Mouse (Mus musculus) gastrocnemius, postnatal 10 days (tissue): ENCODE results near the gene Tec. TPM values are rescaled to one million over a fixed set of nuclear protein-coding genes. Genes with fewer than 3 reads are reported as not detected.
A peak's percentile ranks its signal among the peaks of the same experiment; 100 is the strongest.

Source experiments
- DNase-seq: peaks from one replicate; pipeline ENCODE4 v3.0.0; 2021; ENCODE audit warnings: mixed read lengths
- long read RNA-seq, 2 experiments: library from polyadenylated mRNA; stranded (forward); transcript quantifications; one replicate each; pipeline ENCODE4 v2.0.0; 2021
- total RNA-seq, 2 experiments: library from RNA; stranded (reverse); gene quantifications; 2 replicates each; pipeline ENCODE4 v1.2.3; 2021

Tec gene
- total RNA-seq: 1 to 10 TPM; 2.3 to 4.3 TPM
- long read RNA-seq, experiment 1, partial matches to known transcripts: 2 of 5 reads
- long read RNA-seq, experiment 1, other reads (novel, unspliced or antisense): 3 of 5 reads
- long read RNA-seq, experiment 2, partial matches to known transcripts: 0 of 4 reads
- long read RNA-seq, experiment 2, other reads (novel, unspliced or antisense): 3 of 4 reads

DNA sequence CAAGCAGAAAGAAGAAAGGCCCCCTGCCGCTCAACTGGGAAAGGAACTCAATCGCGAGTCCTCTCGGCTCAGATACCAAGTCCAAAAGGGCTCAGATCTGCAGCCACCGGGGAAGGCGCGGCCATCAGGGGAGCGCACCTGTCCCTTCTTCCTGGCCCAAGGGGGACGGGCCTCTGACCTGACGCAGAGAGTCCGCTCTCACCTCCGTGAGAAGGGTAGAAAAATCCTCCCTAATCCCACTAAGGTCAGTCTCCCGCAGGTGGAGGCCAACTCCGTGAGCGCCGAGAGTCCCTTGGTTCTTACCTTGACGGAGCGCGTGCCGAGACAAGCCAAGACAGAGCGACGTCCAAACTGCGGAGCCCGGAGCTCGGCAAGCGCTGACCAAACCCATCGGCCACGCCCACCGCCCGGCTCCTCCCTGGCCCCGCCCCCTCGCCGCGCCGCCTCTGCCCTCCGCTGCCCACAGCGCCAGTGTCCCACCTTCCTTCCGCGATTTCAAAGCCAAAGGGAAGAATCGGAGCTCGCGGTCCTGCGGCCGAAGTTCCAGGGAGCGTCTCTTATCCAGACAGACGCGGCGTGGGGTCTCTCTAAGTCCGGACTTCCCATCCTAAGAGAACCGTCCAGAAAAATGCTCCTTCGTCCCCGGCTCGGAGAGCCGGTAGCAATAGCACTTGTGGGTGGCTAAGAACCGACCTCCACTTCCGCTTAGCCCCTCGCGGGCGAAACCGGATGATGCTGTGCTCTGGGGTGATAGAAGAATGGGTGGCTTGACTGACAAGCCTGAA lies at the start of gene Tec:
Tec (minus strand) TSS at position 393 of the 785 bp plus-strand sequence.
- DNase-seq: peak; percentile 93

DNA sequence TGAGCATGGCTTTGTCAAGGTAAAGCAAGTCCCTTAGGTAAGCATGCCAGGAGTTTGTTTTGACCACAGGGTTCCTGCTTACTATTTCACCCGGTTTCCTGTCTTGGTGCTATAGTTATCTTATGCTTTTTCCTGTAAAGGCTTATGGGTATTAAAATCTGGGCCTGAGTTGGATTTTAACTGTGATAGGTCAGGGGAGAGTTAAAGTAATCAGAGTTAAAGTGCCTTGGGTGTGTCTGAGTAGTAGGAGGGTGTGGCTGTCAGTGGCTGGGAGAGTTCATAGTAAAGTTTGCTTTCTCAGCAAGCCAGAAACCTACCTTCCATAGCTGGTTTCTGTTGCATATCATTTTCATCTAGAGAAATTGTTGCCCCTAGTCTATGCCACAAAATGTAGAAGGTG lies 48.6 kb upstream of the Tec start:
- DNase-seq: no peak

DNA sequence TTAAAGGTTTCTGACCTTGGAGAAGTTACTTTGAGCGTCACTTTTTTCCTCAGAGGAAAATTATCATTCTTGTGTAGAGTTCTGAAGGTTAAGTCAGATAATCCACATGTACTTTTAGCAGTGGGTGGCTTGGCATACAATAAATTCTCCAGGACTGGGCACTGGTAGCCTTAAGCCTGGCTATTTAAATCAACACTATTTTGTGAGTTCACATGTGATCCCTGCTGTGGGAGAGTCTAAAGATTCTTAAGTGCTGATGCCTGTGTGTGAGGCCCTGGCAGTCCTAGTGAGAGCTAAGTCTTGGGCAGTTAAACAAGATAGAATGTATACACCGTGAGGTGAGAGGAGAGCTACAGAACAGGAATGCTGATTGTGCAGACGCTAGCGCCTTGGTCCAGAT lies 47.8 kb upstream of the Tec start:
- no peak for DNase-seq

DNA sequence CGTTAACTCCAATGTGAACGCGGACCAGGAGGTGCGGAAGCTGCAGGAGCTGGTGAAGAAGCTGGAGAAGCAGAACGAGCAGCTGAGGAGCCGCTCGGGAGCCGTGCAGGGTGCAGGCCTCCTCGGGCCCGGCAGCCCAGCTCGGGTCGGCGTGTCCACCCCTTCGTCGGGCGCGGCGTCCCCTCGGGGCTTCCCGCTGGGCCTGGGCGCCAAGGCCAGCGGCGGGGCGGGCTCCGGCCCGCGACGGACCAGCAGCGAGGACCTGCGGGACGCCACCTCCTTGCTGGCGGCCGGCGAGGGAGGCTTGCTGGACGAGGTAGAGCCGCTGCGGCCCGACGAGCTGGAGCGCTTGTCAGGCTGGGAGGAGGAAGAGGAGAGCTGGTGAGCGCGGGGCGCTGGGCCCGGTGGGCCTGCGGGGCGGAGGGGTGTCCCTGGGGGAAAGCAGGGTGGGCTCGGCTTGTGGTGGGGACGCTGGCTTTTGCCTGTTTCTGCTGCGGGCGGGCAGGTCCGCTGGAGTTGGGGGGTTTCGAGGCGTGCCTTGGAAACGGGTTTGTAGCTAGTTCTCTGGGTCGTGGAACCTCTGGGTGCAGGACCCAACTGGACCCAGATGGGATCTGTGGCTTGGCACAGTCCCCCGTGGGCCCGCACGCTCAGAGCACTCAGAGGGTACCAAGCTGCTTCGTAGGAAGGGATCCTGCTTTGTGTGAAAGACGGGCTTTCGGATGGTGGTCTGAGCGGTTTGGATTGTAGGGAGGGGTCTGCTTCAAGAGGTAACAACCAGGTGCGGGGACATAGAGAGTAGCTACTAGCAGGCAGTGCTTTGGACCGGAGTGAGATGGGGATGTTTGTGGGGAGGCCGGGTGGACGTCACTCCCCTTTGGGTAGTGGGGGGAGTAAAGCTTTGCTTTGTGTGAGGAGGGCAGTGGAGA lies 46.6 kb upstream of the Tec start:
- DNase-seq: peak; percentile 67

DNA sequence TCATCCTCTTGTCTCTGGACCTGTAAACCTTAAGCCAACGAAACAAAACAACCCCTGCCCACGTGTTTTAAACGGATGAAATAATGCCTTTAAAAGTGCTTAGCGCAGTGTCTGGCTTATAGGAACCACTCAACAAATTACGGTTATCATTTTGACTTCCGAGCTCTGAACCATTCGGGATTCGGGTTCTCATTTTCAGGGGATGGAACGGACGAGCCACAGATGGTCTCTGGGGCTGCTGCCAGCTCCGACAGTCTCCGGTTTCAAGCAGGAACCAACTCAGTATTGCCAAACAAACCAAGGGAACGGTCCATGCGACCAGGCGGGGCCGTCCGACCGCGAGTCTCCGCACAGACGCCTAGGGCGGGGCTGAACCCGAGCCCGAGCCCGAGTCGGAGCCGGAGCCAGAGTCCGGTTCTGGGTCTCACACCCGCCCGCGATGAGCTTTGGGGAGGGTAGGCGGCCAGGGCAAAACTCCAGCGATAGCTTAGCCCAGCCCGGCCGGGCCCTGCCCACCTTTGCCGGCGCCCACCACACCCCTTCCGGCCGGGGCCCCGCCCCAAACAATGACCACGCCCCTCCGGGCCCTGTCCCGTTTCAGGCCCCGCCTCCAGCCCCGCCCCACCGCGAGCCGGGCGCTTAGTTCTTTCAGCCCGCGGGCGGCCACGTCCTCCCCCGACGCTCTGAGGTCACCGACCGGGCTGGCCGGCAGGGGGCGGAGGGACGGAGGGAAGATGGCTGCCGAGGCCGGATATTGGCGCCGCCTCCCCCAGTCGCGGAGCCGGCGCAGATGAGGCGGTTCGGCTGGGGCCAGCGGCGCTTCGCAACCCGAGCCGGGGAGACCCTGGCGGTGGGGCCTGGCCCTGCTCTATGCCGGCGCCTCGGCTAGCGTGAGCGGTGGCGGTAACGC lies 45.6 kb upstream of the Tec start, which contains the start of gene Slain2:
Slain2 (plus strand) TSS at position 657 of the 910 bp plus-strand sequence.
- DNase-seq: peak; percentile 100

DNA sequence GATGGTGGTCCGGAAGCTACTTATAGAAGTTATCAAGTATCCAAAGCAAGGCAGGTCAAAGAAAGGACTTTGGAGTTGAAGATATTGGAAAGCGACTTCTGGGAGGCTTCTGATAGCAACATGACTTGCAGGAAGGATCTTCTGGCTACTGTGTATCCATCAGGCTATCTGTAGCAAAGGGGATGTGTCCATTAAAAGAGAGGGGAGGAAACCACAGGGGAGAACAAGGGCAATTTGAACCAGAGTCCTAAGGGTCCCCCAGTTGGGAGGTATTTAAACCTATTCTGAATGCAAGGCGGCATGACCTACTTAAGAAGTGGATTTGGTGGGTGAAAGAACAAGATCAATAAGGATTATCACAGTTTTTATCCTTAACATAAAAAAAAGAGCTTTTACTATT lies 43.0 kb upstream of the Tec start:
- no peak for DNase-seq

DNA sequence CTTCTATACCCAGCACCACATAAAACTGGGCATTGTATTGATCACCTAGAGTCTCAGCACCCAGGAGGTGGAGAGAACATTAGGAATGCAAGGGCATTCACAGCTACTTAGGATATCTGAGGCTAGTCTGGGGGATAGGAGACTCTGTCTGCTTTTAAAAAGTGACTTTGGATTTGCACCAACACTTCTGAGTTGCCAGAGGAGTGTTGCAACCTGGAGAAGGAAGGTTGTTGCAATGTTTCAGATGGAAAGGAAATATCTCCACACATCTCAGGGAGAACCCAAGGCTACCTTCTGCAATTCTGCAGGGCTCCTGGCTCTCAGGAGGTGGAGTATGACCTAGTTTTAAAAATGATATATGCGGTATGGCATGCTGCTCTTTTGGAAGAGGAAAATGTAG lies 42.1 kb upstream of the Tec start:
- DNase-seq: no peak

DNA sequence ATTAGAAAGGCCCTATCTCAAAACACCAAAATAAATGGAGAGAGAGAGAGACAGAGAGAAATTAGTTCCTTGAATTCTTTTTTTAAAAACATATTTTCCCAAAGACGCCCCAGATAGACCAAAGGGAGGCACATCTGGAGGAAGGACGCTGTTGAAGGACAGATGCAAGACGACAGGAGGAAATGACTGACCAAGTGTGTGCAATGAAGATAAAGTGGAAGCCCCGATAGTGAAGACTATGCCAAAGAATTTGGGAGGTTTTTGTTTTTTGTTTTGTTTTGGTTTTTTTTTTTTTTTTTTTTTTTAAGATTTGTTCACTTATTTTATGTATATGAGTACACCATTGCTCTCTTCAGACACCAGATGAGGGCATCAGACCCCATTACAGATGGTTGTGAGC lies 41.1 kb upstream of the Tec start:
- DNase-seq: no peak

DNA sequence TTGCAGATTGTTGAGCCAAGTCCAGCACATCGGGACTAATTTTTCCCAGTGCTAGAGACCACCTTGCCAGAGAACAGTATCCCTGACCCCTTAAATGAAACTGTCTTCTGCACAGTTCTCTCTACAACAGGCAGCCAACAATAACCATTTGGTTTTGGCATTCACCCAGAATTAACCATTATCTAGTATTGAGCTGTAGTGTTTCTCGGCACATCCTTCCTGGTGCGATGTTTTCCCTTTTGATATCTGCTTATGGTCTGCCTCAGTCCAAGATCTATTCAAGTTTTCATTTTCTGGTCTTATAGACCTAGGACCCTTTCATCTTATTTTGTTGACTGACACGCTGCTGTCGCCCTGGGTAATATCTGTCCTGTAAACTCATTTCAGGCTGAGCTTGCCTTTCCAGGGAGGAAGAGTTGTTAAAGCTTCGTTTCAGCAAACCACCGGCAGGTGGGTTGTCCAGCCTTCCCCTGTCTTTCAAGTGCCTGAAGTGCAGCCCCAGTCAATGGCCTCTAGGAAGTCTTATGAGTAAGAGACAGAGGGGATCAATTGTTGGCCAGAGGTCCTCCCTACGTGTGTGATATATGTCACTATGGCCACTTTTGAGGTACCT lies 40.1 kb upstream of the Tec start:
- no peak for DNase-seq

DNA sequence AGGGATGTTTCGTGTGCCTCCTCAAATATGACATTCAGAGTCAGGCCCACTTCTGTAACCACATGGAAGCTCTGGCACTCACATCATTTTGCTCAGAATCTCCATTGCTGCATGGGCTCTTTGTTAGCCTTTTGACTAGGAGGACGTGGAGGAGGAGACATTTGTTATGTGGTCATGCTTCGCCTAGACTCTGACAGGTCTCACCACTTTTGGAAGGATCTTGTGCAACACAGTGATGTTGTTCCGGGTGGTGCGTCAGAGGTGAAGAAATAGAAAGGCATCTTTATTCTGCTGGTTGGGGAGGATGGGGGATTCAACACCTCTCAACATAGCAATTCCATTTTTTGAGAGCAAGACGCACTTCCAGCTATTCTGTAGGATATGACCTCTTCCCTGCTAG lies 39.1 kb upstream of the Tec start:
- DNase-seq: no peak

DNA sequence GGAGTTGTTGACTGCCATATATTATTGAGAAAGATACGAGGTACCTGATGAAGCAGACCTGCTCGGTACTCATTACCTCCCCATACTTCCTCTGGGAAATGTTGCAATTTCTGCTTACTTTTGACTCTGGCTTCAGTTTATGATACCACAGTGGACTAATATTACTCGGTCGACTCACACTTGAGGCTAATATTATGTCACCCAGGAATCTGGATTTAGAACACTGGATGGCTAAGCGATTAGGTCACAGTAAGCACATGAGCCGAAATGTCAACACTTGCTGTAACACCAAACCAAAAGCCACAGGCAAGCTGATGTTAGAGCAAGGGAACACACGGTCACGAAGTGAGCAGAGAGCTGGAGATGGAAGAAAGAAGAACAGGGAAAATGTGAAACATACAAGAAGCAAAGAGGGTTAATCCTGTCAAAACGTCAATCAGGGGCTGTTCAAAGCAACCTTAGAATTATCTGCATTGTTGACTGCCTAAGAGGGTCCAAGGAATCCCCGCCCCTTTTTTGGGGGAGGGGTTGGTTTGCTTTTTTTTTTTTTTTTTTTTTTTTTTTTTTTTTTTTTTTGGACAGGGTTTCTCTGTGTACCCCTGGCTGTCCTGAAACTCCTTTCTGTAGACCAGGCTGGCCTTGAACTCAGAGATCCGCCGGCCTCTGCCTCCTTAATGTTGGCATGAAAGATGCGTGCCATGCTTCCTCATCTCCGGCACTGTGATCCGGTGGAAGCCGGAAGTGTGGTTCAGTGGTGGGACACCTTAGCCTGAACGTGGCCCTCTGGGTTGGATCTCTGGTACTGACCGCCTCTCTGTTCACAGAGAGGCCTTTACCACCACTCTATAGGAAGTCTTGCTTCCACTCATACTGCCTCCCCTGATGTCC lies 36.9 kb upstream of the Tec start:
- no peak for DNase-seq

DNA sequence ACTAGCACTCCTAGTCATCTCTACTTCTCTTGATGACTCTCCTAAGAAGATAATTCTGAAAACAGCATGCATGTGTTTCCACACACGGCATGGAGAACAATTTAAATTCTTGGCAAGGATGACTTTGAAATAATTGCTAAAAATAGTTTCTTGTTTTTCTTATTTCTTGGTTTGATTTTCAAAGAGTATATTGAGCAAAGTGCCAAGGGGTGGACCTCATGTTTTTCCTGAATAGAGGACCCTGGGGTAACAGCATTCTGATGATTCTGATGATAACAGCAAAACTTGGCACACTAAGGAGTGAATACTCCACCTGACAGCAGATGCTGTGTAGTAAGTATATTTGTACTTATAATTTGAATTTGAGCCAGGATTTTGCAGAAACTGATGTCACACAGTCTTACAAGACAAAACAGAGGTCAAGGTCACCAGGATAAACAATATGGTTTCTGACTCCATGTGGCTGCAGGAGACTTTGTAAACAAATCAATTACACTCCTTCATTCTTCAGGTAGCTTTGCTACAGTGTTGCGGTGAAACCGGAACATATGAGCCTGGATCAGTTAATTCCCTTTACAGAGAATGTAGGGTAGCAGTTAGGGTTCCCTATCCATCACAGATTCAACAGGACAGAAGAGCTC lies 34.7 kb upstream of the Tec start:
- no peak for DNase-seq

DNA sequence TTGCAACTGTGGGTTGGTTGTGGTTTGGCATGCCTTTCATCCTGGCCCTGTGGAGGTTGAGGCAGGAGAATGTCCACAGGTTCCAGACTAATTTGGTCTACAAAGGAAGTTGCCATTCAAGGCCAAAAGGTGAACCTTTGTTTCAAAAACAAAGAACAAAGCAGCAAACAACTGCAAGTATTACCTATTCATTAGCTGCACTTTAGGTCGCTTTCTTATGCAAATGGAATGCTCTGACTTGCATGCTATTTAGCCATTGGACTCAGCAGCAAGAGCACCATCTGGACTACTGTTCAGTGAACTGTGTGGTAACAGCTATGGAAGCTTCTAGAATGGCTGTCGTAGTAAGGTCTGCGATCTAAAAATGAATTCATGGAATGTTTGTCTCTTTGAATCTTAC lies 34.0 kb upstream of the Tec start:
- no peak for DNase-seq

DNA sequence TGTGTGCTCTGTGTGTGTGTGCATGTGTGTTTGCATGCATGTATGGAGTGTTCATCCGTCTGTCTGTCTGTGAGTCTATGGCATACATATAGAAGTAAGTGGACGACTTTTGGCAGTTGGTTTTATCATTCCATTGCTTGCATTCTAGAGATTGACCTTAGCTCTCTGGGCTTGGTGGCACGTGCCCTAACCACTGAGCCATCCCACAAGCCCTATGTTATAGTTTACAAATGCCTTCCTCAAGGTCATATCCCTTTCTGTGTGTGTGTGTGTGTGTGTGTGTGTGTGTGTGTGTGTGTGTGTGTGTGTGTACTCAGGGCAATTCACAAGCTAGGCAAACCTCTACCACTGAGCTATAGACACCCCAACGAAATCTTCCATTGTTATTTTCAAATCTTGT lies 33.6 kb upstream of the Tec start:
- no peak for DNase-seq

DNA sequence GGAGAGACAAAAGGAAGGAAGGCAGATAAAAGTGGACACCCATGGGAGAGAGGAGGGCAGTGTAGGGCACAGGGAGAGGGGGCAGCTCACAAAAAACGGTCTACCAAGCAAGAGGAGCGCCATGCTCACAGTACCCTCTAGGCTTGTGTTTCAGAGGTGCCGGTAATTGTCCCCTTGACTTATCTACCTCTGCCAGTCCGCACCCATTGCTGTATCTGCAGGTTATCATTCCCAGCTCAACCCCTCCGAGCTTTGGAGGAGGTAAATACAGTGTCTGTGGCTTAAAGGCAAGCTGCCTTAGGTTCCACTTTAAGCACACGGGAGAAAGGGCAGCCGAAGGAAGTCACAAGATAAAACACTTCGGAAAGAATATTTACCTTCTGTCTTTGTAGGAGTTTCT lies 31.0 kb upstream of the Tec start:
- DNase-seq: no peak

DNA sequence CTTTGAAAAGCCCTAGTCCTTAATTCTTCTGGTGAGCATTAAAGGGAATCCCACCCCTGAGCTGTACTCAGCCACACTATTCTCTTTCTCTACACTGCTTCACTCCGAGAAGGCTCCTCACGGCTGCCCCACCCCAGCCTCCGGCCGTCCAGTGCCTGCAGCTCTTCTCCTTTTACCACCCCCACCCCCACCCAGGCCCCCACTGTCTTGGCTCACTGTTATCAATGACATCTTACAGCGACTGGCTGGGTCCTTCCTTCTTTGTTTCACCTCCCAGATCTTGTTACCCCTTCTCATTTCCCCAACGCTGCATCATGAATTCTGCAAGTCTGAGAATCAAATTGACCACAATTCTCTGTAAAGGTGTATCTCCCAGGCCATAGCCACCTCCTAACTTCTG lies 29.7 kb upstream of the Tec start:
- no peak for DNase-seq

DNA sequence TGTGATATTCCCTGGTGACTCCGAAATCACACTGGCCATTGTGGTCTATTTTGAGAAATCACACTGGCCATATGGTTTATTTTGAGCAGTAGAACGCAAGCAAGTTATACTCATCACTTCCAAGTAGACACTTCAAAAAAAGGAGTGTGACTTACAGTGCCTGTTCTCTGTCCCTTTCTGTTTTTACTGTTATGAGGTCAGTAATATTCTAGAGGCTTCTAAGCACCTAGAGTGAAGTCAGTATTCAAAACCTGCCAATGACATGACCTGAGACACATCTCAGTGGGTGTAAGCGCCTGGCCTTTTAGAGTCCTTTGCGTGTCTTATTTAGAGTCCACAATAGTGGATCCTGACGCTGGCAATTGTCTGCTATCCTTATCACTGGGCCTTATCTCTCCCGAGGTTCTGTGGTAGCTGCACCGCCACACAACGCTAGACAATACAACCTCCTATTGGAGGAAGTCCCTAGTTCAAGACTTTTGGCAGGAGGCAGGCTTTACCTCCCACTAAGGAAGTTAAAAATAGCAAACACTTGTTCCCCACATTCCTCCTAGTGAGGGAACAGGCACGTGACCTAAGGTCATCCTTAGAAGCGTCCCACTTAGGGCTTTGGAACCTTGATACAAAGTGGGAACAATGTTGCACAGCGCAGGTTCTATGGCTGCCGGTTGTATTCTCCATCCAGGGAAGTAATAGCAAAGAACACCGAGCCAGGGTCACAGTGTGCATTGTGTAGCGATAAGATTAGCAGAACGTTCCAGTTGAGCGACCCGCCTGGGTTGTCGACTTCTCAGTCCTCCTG lies 28.4 kb upstream of the Tec start:
- no peak for DNase-seq

DNA sequence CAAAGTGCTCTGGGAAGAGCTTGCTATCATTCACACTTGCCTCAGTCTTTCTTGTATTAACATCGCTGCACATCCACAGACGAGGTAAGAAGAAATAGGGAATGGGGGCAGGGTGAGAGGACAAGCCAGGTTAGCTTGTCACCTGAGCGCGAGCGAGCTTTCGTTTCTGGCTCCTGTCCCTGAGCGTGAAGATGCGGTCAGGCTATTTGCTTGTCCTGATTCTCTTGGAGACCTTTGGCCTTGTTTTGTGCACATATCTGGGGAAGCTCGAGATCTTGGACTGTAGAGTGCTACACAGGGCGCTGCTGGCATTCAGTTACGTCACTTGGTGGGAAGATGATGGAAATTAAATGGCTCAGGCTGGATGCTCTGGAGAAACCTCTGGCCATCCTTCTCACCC lies 27.0 kb upstream of the Tec start:
- DNase-seq: no peak

DNA sequence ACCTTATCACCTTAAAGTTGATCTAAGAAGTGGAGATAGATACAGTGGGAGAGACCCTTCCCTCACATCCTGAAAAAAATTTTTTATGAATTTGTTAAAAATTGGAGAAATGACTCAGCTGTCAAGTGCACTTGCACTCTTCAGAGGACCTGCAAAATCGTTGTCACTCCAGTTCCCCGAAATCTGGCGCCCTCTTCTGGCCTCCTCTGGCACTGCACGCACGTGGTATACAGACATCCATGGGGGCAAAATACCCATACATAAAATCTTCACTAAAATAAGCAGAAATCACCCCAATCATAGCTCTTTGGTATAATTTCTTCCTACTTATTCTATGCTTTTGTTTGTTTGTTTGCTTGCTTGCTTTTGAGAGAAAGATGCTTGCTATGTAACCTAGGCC lies 25.7 kb upstream of the Tec start:
- peak; percentile 26 for DNase-seq
